Mouse (Mus musculus) right cerebral cortex, adult 2 months (tissue): ENCODE data around the gene F12.
A peak's percentile ranks its signal among the peaks of the same experiment; 100 is the strongest.

ENCODE experiments used
- DNase-seq, 2 experiments: peaks; one replicate each; pipeline ENCODE4 v3.0.0; 2021 to 2022; ENCODE audit warnings: low spot score in 2 of 2

F12 gene

DNA sequence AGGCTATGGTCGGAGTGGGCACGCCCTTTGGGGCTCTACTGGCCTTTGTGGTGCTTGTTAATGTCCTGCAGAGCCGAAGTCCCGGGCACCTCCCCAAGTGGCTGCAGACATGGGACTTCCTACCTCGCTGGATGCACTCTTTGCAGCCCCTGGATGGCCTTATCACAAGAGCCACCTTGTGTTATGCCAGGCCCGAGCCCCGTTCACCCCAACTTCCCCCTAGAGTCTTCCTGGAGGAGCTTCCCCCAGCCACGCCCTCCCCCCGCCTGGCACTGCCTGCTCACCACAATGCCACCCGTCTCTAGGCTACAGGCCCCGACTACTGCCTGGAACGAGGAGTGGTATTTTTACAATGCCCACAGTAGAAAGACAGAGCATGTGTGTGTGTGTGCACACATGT lies 13.3 kb downstream of the F12 start:
- no peak for DNase-seq

DNA sequence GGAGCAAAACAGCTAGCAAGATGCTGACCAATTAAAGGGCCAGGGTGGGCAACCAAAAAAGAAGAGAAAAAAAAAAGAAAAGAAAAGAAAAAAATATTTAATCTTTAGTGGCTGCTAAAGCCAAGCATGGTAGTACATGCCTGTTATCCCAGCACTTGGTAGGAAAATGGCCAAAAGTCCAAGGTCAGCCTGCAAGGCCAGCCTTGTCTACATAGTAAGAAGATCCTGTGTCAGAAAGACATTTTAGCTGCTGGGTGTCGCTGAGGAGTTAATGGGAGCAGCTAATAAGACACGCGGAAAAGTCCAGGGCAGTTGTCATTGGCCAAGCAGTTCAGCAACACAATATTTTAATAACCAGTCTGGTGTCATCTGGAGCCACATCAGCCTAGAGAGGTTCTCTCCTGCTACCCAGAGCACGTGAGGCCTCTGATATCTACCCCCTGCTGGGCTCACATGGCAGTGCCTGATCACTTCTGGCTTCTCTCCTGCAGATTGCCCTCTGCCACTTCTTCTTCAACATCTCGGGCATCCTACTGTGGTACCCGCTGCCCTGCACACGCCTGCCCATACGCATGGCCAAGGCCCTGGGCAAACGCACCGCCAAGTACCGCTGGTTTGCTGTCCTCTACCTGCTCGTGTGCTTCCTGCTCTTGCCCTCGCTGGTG lies 13.8 kb downstream of the F12 start:
- DNase-seq, result no peak

GRCm38 (mm10) chr13:55411826-55412225 lies 14.8 kb downstream of the F12 start:
- no peak for DNase-seq

GRCm38 (mm10) chr13:55408546-55409120 lies 18.0 kb downstream of the F12 start:
- no peak for DNase-seq

- no peak for DNase-seq
Measured at GRCm38 (mm10) chr13:55407341-55407740, 19.3 kb downstream of the F12 start.

DNA sequence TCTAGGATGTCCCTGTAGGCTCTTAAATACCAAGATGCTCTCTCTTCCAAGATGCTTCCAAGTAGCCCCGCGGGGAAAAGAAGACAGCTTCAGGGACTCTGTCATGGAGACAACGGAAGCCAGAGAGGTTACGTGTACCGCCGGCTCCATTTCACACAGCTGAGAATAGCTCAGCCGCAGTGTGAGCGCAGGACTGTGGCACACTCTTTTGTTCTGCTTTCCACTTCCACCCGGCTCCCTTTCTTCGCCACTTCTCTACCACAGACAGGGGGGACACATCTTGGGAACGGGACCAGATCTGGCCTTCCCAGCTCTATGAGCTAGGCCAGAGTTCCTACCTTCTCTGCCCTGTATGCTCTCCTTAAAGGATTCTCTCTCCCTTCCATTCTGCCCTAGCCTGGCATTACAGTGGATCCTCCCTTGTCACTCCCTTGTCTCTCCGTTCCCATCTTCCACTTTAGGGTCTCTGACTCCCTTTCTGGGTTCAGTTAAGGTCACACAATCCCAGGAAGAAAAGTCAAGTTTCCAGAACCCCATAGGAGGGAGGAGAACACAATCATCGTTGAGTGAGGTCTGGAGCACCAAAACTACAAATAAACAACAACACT lies 20.7 kb downstream of the F12 start:
- DNase-seq, result peak in 1 of 2 experiments; percentile 32

DNA sequence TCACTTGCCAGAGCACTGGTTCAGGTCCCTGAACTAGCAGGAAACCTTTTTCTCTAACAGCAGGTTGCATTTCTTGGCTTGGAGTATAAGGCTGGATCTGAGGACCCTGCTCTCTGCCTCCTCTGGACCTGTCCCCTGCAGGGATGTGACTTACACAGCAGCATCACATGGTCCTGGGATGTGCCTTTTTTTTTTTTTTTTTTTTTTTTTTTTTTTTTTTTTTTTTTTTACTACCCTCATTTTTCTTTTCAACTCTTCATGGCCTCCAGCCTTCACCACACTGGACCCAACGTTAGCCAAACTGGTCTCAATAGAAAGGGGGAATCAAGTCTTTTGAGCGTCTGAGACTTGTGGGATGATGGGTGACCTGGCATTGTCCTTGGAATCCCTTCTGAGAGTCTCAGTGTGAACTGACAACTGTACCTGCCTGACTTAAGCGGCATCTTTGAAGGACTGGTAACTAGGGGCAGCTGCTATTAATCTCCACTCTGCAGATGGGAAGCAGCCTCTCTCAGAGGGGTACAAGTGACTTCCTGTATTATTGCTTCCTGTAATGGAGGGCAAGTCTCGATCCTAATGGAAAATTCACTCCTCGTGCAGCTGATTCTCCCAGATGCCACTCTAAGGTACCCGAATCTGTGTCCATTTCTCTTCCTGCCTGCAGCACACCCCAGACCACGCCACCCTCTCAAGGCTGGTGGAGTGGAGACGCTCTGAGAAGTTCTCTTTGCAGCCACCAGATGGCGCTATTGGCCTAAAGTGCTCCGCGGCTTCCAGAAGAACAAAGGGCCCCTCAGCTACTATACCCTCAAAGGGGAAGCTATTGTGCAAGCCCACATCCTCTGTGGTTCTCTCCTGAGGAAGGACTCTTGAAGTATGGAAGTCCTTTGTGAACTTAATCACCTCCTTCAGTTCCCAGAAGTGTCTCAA lies 21.5 kb downstream of the F12 start:
- peak; percentile 84 to 87 for DNase-seq

DNA sequence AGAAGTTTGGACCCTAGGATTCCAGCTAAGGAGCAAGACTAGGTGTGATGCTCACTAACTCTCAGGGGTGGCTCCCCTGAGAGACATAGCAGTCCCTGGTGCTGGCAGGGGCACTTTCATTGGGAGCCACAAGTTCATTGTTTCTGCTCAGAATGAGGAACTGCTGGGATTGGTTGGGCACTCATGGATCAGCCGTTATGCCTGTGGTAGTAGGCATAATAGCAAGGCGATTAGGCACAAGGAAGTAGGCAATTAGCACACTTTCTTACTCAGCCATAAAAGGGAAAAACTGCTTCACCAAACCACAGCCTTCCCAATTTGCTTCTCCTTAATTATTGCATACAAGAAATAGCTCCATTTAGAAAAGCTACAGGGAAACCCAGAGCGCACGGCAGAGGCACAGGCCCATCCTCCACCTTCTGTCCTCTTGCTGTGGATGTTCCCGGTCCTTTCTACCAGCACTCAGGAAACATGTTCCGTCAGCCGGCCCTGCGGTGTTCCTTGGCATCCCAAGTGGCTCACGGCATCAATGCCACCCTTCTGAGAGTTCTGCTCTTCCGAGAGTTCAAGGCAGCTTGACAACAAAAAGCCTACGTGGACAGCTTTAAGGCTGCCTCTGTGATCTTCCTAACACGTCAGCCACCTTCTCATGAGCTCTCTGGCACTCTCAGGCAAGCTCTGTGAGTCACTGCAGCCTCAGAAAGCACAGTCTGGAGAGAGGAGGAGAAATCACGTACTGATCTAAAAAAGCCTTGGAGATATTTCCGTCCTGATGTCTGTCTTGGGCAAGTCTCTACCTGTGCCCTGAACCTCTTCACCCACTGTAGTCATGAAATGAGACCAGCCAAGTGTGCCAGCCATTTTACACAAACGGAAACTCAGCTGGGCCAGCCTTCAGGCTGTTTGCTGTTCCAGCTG lies 22.4 kb downstream of the F12 start:
- DNase-seq, result peak; percentile 56 to 66

DNA sequence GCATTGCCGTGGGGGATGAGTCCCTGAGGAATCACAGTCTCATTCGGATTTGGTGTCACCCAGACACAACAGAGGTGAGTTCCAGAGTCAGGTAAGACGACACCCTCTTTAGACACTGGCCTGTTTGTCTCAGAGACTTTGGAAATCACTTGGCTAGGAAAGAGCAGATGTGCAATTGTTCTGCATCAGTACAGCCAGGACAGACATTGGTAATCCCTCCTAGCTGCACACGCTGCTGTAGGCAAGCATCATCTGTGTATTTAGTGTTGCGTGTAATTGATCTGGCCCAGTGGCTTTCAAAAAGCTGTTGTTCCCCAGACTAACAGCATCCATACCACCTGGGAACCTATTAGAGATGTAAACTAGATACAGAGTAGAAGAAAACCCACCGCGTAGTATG lies 23.3 kb downstream of the F12 start:
- no peak for DNase-seq

GRCm38 (mm10) chr13:55400039-55400346 lies 26.6 kb downstream of the F12 start:
- no peak for DNase-seq

DNA sequence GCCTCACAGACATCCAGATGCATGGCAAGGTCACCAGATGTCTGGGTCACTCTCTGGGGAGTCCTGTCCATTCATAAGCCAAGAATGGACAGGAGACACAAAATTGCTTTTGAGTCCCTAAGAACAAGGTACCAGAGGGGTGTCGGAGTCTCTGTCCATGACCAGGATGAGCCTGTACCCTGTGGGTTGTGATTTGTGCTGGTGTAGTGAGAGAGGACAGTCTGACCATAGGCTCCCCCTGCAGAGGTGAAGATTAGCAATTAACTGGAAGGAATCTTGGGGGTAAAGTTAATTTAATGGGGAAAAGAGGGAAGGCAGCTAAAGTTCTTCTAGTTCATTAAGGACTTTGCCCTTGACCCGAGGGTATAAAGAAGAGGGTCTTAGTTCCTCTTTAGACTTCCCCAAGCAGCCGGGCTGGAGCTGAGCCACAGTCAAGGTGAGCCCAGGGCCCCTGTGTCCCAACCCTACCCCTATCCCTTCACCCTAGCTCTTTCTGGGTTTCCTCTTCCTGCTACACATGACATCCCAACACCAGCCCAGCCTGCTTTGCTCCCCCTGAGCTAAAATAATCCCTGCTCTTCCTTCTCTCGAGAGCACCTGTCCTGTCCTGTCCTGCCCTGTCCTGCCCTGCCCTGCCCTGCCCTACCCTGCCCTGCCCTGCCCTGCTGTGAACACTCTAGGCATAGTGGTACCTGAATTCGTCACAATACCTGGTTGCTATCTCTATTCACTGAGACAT lies 27.1 kb downstream of the F12 start:
- no peak for DNase-seq

DNA sequence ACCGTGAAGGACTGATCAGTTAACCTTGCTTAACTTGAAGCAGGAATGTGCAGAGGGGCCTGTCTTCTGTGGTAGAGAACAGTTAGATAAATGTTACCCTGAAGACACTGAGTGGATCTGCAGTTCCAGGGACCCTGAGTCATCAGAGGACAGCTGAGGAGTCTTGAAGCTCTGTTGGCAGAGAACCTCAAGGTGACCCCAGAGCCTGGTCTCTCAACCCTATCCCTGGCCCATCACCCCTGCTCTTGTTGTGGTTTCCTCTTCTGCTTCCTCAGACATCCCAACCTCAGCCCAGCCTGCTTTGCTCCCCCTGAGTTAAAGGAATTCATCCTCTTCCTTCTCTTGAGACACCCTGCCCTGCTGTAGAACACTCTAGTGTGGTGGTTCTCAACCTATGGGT lies 28.5 kb downstream of the F12 start, which contains the start of gene Slc34a1:
Slc34a1 (plus strand) TSS at position 100 of the 400 bp plus-strand sequence.
- DNase-seq, result no peak

DNA sequence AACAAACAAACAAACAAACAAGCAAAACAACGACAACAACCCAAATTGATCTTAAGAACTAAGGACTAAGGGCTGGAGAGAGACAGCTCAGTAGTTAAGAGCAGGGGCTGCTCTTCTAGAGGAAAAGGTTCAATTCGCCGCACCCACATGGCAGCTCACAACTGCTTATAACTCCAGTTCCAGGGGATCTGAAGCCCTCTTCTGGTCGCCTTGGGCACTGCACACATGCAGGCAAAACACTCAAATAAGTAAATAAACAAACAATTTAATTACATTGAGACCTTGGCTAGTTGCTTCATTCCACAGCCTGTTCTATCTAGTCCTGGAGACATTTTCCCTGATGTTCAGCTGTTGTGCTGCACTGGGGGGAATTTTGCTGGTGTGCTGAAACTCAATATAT lies 33.7 kb downstream of the F12 start:
- no peak for DNase-seq

DNA sequence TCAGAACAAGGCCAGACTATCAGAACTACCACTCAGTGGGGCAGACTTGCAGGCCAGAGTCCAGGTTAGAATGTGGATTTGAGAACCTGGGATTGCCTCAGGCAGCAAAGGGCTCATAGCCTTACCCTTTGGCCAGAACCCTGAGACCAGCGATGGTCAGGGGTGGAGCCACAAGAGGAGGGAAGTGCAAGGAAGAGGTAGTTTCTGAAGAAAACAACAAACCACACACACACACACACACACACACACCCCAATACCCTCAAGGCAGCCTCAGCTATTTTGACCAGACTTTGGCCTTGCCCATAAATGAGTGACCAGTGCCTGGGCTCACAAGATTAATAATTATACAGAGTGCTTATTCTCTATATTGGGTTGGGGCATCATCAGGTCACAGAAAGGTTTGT lies 35.0 kb downstream of the F12 start:
- DNase-seq, result no peak

- DNase-seq, result no peak
Measured at GRCm38 (mm10) chr13:55390644-55391043, 35.9 kb downstream of the F12 start.

GRCm38 (mm10) chr13:55381790-55382189 lies 44.8 kb downstream of the F12 start:
- DNase-seq, result peak; percentile 88 to 90

GRCm38 (mm10) chr13:55378907-55379580 lies 47.5 kb downstream of the F12 start:
- no peak for DNase-seq

GRCm38 (mm10) chr13:55375877-55376276 lies 50.7 kb downstream of the F12 start:
- DNase-seq, result no peak

DNA sequence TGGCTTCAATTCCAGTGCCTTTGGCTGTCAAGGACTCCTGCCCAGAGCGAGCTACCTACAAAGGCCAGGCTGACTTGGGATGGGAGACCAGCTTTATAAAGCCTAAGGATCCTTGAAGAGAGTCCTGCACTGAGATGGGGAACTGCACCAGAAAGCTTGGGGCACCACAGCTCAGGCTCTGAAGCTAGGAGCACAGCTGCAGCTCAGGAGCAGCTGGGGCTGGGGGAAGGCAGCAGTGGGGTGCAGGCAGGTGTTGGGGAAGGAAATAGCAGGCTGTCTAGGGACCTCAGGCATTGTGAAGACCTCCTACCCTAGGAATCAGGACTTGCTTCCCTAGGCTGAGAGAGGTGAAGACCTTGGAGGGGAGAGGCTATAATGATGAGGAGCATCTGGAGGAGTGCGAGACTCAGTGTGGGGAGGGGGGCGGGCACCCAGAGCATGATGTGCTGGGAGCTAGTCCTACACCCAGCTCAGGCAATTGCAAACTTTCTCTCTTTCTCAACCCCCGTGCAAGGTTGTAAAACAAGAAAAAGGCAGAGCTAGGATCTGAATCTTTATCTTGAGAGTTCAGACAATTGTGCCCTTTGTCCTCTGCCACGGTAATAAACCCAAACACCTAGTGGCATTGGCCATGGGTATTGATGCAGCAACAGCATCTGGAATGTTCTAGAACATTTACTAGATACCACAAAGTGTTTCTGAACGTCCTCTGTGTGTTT lies 52.2 kb downstream of the F12 start:
- no peak for DNase-seq
